Mouse (Mus musculus) liver, adult 2 months (tissue): ENCODE data around the gene Arx.

Experiments used
- CTCF ChIP-seq: fragments of 200-500 bp; IDR thresholded peaks from 2 replicates; pipeline ENCODE4 v1.5.1; 2011; ENCODE audit warnings: low read depth, low read length, control low read depth
- POLR2A ChIP-seq: fragments of 200-500 bp; IDR thresholded peaks from 2 replicates; pipeline ENCODE4 v1.6.1; 2011; ENCODE audit warnings: low read length, control low read depth; ENCODE audit not compliant: insufficient read depth; ENCODE audit errors: extremely low read depth

DNA sequence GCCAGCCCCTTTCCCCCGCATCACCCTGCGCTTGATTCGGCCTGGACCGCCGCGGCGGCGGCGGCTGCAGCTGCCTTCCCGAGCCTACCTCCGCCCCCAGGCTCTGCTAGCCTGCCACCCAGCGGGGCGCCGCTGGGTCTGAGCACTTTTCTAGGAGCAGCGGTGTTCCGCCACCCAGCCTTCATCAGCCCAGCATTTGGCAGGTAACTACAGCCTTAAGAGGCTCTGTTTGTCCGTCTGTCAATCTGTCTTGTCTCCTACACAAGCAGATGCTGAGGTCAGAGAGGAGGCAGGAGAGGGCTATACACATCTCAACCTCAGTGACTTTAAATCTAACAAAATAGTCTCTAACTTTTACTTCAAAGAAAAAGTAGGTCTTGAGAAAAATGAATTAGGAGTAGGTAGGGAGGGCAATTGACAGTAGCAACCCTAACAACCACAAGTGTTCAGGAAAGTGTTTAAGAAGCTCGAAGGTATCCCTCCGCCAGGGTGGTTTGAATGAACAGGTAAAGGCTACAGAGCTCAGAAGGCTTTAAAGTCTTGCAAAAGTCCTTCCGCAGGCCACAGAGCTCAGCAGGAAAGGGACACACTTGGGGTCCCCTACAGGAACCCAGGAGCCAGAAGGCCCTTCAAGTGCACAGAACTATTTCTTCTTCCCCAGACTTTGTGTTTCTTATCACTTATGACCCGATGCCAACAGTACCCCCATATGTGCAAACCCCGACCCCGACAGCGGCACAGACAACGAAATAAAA lies 8.7 kb downstream of the Arx start:
- no peak for TF ChIP-seq CTCF
- no peak for TF ChIP-seq POLR2A
